Mouse (Mus musculus): ENCODE data around the gene Riok1.

The Riok1 gene

DNA sequence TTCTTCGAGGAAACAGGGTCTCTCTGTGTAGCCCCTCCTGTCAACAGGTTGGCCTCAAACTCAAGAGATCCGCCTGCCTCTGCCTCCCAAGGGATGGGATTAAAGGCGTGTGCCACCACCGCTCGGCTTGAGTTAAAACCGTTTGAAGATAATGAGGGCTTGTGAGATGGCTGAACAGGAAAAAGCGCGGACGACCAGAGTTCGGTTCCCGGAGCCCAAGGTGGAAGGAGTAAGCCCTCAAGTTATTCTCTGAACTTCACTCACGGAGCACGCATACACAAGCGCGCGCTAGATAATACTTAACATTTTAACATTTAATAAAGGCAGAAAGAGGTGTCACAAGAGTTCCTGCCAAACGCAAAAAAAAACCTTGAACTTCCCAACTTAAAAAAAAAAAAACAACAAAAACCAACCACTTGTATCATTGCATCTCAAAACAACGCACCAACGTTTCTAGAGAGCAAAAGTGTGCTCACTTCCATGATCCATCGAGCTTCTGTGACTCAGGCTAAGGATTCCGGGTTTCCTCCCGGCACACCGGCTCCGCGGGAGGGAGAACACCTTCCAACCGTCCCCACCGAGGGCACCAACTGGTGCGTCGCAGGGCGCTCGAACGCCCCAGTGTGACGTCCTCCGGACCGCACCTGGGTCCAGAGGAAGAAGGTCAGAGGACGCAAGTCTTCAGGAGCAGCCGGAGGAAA lies at the start of gene Riok1:
Gene Riok1 (plus strand): TSS at position 653 of the 701 bp plus-strand sequence.
- DNase-seq (ENCODE audit: low read depth in 2 of 2, low spot score in 2 of 2), result peak in 1 of 2 experiments; percentile 4

DNA sequence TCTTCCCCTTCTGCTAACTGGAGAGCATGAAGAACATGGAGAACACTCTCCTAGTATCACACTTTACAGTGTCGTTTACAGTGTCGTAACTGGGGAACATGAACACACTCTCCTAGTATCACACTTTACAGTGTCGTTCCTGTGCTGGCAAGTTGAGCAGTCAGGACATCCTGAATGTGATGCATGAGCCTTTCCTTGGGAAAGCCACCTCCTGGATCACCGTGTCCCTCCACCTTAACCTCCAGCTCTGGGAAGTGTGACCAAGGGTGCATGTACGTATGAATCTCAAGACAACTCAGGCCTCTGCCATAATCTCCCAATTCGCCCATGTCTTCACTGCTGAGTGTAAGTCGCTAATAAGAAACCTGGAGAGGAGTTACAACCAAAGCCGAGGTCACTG lies 47.1 kb upstream of the Riok1 start:
- DNase-seq (ENCODE audit: low read depth in 2 of 2, low spot score in 2 of 2), result no peak

DNA sequence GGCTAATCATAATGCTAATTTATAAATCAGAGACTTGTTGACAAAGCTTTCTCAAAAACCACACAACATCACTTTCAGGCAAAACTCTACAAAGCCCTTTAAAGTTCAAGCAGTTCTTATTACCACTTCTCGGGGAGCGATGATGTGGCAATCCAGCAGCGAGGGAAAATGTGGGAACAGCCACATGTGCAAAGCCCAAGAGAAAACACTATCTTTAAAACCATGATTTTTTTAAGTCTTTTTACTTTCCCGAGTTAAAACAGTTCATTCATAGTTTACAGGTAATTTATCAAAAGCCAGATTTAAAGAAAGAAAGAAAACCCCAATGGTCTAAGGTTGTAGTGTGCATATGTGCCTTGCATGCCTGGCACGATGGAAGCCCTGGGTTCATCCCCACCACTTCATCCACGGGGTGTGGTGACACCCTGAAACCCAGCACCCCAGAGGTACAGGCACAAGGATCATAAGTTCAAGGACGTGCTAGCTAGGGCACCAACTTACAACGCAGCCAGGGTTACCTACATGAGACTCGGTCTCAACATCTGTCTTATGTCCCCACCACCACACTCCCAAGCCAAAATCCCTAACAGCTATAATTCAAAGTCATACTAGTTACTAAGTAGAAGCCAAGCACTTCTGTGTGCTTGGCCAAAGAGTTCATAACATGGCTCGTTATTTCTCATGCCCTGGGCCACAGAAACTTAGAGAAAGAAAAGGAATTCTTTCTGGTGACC lies 44.0 kb upstream of the Riok1 start:
- no peak for DNase-seq (ENCODE audit: low read depth in 2 of 2, low spot score in 2 of 2)

DNA sequence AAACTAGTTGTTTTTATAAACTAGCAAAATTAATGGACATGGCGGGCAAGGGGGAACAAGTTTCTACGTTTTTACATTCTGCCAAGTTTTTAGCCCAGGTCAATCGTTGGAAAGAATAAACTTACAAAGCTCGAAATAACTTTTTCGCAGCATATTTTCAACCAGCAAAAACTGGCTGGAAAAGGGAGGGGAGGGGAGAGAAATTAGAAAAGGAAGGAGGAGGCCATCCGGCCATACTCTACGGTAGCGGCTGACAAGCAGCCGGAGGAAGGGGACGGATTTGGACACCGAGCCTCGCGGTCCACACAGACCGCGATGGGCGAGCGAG lies 43.5 kb upstream of the Riok1 start:
- no peak for DNase-seq (ENCODE audit: low read depth in 2 of 2, low spot score in 2 of 2)

DNA sequence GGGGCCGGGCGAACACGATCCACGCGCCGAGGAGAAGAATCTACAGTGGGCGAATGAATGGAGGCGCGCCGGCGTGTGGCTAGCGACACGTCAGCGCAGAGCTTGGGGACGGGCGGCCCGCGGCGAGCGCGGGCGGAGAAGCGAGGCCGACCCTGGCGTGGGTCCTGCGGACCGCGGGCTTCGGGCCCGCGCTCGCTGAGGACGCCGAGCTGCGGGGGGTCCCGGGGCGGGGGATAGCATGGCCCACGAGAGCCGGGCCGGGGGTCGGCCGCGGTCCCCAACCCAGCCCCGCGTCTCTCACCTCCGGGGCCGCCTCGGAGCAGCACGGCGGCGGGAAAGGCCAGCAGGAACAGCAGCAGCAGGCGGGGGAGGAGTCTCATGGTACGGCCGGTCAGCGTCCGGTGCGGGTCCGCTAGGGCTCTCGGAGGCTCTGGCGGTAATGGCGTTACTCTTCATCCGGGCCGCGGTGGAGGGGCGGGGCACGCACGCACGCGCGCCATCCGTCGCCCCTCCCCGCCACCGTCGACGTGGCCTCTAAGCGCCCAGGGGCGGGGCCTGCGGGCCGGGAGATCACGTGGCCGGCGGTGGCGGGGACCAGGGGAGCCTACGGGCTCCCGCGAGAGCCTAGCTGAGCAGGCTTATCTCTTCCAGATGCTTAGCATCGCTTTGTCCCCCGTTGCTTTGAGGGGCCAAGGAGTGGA lies 42.9 kb upstream of the Riok1 start, which contains the start of gene Ssr1:
Gene Ssr1 (minus strand): TSS at position 514 of the 701 bp plus-strand sequence.
- peak; percentile 91 to 92 for DNase-seq (ENCODE audit: low read depth in 2 of 2, low spot score in 2 of 2)

DNA sequence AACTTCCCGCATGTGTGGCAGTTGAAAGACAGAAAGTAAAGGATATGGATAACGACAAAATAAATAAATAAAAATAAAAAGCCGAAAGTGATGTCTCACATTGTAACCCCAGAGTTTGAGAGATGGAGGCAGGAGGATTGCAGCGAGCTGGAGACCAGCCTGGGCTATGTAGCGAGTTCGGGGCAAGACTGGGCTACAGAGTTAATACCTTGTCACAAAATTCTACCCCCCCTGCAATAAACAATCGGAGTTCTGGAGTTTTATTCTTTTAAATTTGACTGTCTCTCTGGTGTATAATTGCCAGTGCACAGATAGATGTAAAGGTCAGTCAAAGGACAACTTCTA lies 42.4 kb upstream of the Riok1 start:
- no peak for DNase-seq (ENCODE audit: low read depth in 2 of 2, low spot score in 2 of 2)

DNA sequence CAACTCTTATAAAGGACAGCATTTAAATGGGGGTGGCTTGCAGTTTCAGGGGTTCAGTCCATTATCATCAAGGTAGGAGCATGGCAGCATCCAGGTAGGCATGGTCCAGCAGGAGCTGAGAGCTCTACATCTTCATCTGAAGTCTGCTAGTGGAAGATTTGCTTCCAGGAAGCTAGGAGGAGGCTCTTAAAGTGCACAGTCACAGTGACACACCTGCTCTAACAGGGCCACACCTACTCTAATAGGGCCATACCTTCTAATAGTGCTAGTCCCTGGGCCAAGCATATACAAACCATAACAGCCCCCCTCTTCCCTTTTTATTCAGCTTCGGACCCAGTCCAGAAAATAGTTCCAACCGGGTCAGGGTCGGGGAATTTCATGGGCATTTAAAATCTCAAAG lies 37.1 kb upstream of the Riok1 start:
- no peak for DNase-seq (ENCODE audit: low read depth in 2 of 2, low spot score in 2 of 2)

DNA sequence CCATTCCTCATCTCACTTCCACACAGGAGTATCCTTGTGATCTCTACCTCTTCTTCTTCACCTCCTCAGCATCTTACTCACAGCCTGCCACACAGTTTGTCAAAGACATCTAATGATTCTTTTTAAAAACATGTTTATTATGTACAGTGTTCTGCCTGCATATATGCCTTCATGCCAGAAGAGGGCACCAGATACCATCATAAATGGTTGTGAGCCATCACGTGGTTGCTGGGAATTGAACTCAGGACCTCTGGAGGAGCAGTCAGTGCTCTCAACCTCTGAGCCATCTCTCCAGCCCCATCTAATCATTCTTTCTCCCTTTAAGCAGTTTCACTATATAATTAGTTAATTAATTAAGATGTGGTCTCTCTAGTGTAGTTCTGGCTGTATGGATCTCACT lies 34.3 kb upstream of the Riok1 start:
- DNase-seq (ENCODE audit: low read depth in 2 of 2, low spot score in 2 of 2), result no peak

DNA sequence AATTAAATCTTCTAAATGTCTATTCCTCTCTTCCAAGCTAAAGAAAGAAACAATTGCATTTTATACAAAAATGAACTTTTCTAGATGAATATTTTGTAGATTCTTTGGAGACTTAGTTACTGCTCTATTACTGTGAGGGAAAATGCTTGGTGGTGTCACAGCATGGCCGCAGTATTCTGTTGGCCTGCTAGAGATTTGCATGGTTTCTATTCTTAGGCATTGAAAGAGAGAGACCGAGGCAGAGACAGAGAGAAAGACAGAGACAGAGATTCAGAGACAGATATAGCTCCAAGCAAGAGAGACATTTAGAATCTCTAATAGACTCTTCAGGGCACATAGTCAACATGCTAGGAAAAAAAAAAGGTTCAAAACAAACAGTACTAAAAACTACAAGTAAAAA lies 28.8 kb upstream of the Riok1 start:
- no peak for DNase-seq (ENCODE audit: low read depth in 2 of 2, low spot score in 2 of 2)

DNA sequence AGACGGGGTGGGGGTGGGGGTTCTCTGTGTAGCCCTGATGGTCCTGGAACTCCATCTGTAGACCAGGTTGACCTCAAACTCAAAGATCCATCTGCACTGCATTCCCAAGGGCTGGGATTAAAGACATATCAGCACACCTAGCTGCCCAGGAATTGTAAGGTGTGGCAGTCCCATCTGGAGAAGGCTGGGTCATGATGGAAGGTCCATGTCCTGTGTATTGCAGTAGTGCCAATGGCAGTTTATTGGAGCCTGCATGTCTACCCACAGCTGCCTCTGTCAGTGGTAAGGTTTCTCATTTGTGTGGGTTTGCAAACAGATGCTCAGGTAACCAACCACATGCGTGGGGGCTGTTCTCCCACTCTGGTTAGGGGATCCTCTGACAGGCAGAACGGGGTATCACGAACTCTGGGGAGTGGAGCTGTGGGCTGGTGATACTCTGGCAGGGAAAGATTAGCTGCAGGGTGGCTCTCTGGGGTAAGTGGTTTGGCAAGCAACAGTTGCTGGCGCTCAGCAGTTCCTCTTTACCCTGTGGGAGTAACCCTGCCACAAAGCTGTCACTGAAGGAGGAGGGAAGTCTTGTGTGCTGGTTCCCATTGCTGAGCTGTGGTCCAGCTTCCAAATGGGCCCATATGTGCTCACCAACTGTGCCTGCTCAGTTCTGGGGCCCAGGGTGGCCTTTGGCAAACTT lies 26.9 kb upstream of the Riok1 start:
- DNase-seq (ENCODE audit: low read depth in 2 of 2, low spot score in 2 of 2), result peak in 1 of 2 experiments; percentile 1

DNA sequence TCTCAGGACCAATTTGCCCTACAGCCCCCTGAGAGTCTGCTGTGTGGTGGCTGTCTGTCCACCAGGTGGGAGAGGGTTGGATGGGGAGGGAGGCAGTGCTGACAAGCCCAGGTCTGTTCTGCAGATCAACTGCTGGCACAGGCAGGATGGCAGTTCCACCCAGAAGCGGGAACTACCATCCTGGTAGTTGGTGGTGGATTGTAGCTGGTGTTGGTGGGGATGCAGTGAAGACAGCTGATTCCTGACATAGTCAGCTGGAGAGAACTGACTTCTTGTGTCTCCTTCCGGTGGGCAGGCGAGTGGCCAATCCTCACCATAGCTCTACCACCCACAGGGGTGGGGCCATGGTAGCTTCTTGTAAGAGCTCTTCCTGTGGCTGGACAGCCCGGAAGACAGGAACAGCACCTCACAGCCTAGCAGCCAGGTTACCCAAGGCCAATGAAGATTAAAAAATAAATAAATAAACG lies 26.3 kb upstream of the Riok1 start:
- DNase-seq (ENCODE audit: low read depth in 2 of 2, low spot score in 2 of 2), result peak; percentile 21 to 24

DNA sequence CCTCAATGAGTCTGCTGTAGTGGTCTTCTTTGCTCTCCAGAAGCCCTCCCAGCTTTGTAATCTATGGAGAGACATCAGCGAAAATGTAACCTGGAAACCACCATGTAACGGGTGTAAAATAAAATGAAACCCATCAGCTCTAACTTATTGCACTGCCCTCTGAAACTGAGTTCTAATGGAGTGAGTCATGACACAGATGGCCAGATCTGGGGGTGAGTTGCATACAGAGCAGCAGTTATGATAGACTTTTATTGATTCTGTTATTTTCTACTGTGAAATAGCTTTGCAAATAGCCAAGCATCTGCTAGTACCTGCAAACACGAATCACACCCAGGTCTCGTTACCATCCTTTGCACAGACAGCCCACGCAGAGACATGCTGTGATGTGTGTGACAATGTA lies 24.4 kb upstream of the Riok1 start:
- DNase-seq (ENCODE audit: low read depth in 2 of 2, low spot score in 2 of 2), result no peak

DNA sequence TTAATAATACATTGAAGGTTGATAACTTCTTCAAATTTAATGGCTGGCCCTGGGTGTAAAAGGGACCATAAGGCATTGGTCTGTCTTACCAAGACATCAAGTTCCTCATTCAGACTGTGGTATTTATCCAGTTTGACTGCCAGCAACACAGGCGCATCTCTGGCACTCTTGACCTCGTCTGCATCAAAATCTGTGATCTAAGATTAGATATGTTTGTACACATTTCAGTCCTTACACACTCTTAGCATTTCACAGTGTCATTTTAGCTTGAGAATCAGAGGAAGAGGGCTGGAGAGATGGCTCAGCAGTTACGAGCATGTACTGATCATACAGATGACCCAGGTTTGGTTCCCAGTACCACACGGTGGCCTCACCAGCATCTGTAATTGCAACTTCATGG lies 21.2 kb upstream of the Riok1 start:
- DNase-seq (ENCODE audit: low read depth in 2 of 2, low spot score in 2 of 2), result no peak

DNA sequence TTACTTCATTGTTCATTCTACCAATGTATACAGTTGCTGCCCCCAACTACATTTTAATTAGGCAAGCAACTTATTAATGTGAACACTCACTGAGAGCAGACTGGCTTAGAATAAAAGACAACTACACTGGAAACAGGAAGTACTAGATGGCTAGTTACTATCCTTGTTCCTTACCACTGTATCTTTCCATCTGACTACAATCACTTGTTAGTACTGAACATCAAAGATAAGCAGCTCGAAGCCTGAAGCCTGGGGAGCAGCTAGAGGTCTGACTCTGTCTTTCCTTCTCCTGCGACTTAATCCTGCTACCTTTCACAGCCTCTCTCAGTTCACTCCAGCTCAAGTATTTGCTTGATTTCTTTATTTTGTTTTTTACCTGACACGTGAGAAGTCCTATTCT lies 18.0 kb upstream of the Riok1 start:
- DNase-seq (ENCODE audit: low read depth in 2 of 2, low spot score in 2 of 2), result no peak

DNA sequence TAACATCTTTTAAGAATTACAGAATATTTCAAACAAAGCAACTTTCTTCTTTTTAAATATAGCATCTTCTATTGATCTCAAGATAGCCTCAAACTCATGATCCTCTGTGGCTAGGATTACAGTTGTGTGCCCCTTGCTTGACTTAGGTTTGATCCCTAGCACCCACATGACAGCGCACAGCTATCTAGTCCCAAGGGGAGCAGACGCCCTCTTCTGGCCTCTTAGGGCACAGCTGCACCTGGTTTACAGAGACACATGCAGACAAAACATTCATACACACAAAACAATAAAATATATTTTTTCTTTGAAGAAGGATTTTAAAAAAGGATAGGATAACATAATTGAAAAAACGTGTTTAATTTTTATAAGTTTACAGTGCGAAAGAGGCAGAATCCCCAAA lies 10.9 kb upstream of the Riok1 start:
- peak in 1 of 2 experiments; percentile 20 for DNase-seq (ENCODE audit: low read depth in 2 of 2, low spot score in 2 of 2)

DNA sequence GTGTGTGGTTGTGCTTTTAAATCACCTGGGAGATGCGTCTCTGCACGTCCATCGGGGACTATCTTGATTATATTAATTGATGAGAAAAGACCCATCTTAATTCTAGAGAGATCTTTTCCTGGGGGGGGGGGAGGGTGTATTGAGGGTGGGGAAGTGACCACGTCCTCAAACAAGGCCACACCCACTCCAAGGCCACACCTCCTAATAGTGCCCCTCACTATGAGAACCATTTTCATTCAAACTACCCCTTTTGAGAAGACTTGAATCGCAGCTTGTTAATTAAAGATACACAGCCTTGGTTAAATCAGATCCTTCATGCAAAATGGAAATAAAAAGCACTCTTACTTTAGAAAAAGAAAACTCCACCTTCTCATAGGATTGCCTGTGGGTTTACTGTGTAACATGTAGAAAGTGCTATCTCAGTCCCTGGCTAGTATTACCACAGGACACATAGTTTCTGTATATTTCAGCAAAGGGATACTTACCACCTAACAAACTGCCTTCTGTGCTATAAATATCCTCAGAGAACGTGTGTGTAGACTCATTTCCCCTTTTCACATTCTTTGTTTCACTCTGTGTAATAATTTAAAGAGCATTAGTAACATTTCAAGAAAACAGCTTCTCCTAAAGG lies 9.1 kb upstream of the Riok1 start:
- DNase-seq (ENCODE audit: low read depth in 2 of 2, low spot score in 2 of 2), result no peak

DNA sequence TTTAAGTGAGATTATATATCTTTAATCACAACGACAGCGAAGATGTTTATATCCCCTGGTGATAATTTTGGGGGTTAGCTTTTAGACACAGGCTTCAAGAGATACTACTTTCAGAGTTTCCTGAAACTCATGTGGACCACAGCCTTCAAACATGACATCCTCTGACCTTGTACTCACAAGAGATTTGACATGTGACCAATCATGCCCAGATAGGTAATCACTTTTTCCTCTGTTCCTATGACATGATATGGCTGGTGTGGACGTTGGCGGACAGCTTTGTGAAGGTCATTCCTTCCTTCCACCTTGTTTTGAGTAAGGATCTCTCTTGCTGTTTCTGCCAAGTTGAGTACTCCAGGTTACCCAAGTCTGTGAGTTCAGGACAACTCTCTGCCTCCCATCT lies 8.4 kb upstream of the Riok1 start:
- DNase-seq (ENCODE audit: low read depth in 2 of 2, low spot score in 2 of 2), result no peak

DNA sequence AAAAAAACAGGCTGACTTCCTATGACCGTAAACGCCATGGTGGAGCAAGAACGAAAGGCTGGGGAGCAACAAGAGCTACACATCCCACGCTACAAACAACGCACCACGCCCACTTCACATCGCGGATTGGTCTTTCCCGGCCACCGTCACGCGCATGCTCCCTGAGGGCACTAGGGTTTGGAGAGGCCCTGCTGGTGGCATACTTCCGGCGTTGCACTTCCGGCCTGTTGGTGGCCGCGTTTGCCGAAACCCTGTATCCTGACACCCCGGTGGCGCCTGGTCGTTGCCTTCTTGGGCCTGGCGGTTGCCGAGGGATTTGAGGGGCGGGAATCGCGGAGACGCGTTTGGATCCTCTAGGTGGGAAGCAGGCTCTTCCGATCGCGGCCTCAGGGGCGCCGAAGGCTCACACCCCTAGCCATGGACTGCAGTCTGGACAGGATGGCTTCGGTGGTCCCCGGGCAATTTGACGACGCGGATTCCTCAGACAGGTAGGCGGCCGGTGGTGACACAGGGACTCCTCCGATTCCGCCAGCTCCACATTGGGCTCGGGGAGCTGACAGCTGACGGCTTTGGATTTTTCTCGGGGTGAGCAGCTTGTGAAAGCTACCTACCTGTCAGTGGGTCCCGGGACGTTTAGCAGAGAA lies 371 bp downstream of the Riok1 start, which contains the start of gene Cage1:
Gene Cage1 (minus strand): TSS at position 26 of the 644 bp plus-strand sequence.
- peak; percentile 94 to 97 for DNase-seq (ENCODE audit: low read depth in 2 of 2, low spot score in 2 of 2)

DNA sequence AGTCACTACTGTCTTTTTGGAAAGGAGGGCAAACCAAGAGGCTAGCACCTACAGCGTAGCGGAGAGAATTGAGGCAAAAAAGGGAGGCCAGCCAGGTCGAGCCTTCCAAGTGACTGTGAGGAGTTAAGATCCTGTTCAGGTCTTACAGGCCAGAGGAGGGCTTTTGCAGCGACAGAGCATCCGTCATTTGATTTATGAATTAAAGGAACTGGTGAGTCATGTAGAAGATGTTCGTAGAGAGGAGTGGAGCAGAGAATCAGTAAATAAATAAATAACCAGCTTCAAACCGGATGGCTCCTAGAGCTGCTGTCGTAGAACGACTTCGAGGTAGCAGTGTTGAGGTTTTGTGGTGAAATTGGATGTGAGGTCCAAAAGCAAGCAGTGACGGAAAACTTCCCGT lies 1.0 kb downstream of the Riok1 start:
- DNase-seq (ENCODE audit: low read depth in 2 of 2, low spot score in 2 of 2), result peak; percentile 47 to 59

DNA sequence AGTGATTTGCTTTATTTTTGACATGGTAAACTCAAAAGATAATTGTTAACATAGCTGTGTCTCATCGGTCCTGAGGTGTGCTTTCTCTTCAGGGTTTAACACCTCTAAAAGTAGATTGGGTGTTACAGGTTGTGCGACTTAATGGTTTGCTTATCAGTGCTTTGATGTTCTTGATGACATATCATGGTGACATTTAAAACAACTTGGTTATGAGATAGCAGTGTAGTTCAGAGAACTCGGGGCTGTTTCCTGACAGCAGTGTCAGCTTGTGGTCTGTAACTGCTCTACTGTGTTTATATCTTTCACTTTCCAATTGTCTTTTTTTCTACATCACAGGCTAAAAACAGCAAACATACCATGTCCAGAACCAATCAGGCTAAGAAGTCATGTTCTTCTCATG lies 13.1 kb downstream of the Riok1 start:
- DNase-seq (ENCODE audit: low read depth in 2 of 2, low spot score in 2 of 2), result no peak

DNA sequence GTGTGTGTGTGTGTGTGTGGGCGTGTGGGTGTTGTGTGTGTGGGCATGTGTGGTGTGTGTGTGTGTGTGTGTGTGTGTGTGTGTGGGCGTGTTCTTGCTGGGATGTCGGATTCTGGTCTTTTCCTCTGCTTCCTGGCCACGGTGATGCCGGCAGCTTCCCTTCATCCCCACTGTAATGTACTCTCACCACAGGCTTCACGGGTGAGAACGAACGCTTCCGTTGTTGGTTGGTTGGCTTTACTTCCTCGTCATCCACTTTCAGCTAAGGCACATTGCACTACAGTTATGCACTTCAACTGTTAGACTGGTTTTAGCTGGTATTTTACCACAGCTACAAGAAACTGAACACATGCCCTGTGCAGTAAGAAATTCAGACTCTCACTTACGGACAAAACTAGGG lies 25.9 kb downstream of the Riok1 start:
- DNase-seq (ENCODE audit: low read depth in 2 of 2, low spot score in 2 of 2), result no peak
